Mouse (Mus musculus) bone marrow, adult 2 months (tissue): ENCODE results near the gene Fgfr2.

Experiments
- CTCF ChIP-seq: fragments of 200-500 bp; IDR thresholded peaks from 2 replicates; pipeline ENCODE4 v1.5.1; 2011; ENCODE audit warnings: low read length, control low read depth; ENCODE audit not compliant: control insufficient read depth, insufficient read depth
- POLR2A ChIP-seq: fragments of 200-500 bp; IDR thresholded peaks from 2 replicates; pipeline ENCODE4 v1.6.1; 2011; ENCODE audit warnings: low read depth, mild to moderate bottlenecking, control low read depth, low read length, borderline replicate concordance; ENCODE audit not compliant: control insufficient read depth

DNA sequence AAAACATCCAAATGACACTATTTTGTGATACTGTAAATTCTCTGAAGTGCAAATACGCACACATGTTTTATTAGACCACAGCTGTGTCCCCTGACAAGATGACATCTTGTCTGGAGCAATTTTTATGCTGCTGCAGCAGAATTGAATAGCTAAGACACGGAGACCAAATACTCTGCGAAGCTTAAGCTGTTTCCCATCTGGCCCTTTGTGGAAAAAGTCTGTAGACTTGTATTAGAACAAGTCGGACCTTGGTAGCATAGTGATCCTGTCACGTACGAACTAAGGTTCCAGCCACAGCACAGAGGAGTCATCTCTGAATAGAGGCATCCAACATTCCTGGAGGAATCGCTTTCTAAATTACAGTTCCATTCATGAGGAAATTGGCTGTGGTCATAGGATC is 2138.9 kb downstream of the Fgfr2 start:
- TF ChIP-seq CTCF (no peak), POLR2A (no peak)
